Mouse (Mus musculus) urinary bladder, postnatal 25 days (tissue): ENCODE data around the gene Acadl.

ENCODE experiments used
- DNase-seq: peaks from one replicate; pipeline ENCODE4 v3.0.0; 2022; ENCODE audit warnings: low spot score

Gene Acadl

DNA sequence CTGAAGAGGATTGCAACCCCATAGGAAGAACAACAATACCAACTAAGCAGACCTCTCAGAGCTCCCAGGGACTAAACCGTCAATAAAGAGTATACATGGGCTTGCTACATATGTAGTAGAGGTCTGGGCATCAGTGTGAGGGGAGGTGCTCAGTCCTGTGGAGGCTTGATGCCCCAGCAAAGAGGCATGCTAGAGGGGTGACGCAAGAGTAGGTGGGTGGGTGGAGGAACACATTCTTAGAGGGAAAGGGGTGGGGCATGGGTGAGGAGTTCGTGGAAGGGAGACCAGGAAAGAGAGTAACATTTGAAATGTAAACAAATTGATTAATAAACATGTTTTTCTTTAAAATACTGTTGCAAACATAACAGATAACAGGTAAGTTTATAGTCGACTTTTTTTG lies 82.0 kb downstream of the Acadl start:
- DNase-seq: no peak
